ENCODE assay signal across 11 mouse cellular contexts in the genomic region with DNA sequence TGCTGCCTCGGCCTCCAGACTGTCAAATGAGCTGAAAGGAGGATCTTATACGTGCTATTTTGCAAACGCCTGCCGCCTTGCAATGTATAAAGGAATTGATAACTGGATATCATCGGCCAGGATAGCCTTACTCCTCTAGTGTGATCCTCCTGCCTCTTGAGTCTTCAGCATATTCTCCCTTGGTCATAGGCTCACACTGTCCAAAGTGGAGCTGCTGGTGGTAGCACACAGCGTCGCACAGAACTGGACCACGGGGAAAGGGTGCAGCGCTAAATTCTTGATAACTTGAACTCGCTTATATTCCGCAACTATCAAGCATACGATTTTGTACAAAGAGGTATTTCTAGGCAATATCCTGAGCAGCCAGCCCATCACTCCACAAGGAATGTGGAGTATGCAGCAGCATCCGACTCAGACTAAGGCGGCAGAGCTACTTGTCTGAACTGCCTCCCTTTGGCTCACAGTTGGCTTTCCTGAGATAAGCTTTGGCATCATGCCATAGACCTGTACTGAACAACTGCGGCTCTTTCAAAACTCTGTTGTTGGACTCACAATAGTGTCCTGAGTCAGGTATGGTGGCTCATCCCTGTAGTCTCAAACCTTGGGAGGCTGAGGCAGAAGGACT. TPM values are rescaled to one million over a fixed set of nuclear protein-coding genes. Genes with fewer than 3 reads are reported as not detected.
A peak's percentile ranks its signal among the peaks of the same experiment; 100 is the strongest.
DNase-seq lines count a peak whose midpoint lies in the region; ATAC-seq and TF ChIP-seq lines count a peak whose summit lies in the region.
"Had no signal": no experiment of that assay in that cellular context is flagged by ENCODE, and none has a peak within 500 bp of the region (broad histone marks: within the 10 kb centered on the region; RNA-seq: fewer than 3 reads in every experiment).

No protein-coding gene starts in this region.

- no peak for DNase-seq in heart, adult 8-10 months (ENCODE audit: low spot score)
- DNase-seq in midbrain, embryonic 10.5 days (ENCODE audit: low spot score) = no peak
- peak; percentile 58 for DNase-seq in heart, postnatal 0 days (ENCODE audit: low spot score)
- peak; percentile 16 for DNase-seq in midbrain, embryonic 14.5 days
- no peak for DNase-seq in left cerebral cortex, postnatal 10 days (ENCODE audit: extremely low spot score in 1 of 2, low spot score in 2 of 2)
- DNase-seq: cerebellum, adult 2 months; thymus, postnatal 14 days had no signal

- no peak for ATAC-seq in heart, embryonic 14.5 days (ENCODE audit: insufficient number of reproducible peaks, insufficient read depth, low FRiP score, low read depth)
- no peak for ATAC-seq in midbrain, embryonic 12.5 days (ENCODE audit: low FRiP score, low read depth)
- peak; percentile 53 for ATAC-seq in heart, postnatal 0 days (ENCODE audit: insufficient read depth, low read depth)
- ATAC-seq in midbrain, embryonic 14.5 days (ENCODE audit: low FRiP score, low TSS enrichment) = no peak; the same call in 1 of the 2 replicates

- no peak overlapping the region for H3K4me3 ChIP-seq in heart, embryonic 14.5 days (ENCODE audit: control insufficient read depth in 1 of 2, insufficient read depth in 1 of 2, low read depth in 1 of 2, low read length in 2 of 2)
- no peak overlapping the region for H3K4me3 ChIP-seq in midbrain, embryonic 12.5 days
- no peak overlapping the region for H3K4me3 ChIP-seq in midbrain, embryonic 10.5 days
- no peak overlapping the region for H3K4me3 ChIP-seq in heart, postnatal 0 days (ENCODE audit: low read depth, low read length)
- H3K4me3 ChIP-seq in midbrain, embryonic 14.5 days (replicated peaks; ENCODE audit: low read depth, low read length) = no peak overlapping the region
- H3K4me3 ChIP-seq: hindbrain, embryonic 15.5 days; megakaryocyte, embryonic 14.5 days had no signal

- intact Hi-C loops in left cerebral cortex, postnatal 10 days (cut with DNase I) = no loop called here

- peaks cover 11 to 16% of the 10 kb centered on the region in 2 experiments for H3K4me1 ChIP-seq in heart, embryonic 14.5 days (ENCODE audit: control insufficient read depth in 2 of 2, insufficient read depth in 2 of 2, low read length in 2 of 2)
- H3K4me1 ChIP-seq in midbrain, embryonic 12.5 days = peaks cover 7% of the 10 kb centered on the region
- H3K4me1 ChIP-seq in midbrain, embryonic 10.5 days = peaks cover 19% of the 10 kb centered on the region
- H3K4me1 ChIP-seq in heart, postnatal 0 days (ENCODE audit: control insufficient read depth, insufficient read depth) = peaks cover 7% of the 10 kb centered on the region; the same call in 1 of the 2 replicates
- H3K4me1 ChIP-seq in midbrain, embryonic 14.5 days (ENCODE audit: control insufficient read depth, insufficient read depth, low read length) = no peaks in the 10 kb centered on the region
- H3K4me1 ChIP-seq: hindbrain, embryonic 15.5 days; megakaryocyte, embryonic 14.5 days had no signal

- H3K4me2 ChIP-seq in heart, embryonic 14.5 days (ENCODE audit: low read length) = peak overlapping the region; percentile 37
- H3K4me2 ChIP-seq in midbrain, embryonic 12.5 days (replicated peaks) = 0 out of 2 replicates have a peak overlapping the region, but pooled peaks have one; percentile 17
- no peak overlapping the region for H3K4me2 ChIP-seq in heart, postnatal 0 days (ENCODE audit: low read depth, low read length)
- H3K4me2 ChIP-seq in midbrain, embryonic 14.5 days (ENCODE audit: low read length) = no peak overlapping the region

- H3K27ac ChIP-seq in heart, embryonic 14.5 days (replicated peaks in 1 of 2; ENCODE audit: control insufficient read depth in 1 of 2, insufficient read depth in 1 of 2, low read depth in 2 of 2, low read length in 2 of 2) = no peak overlapping the region
- no peak overlapping the region for H3K27ac ChIP-seq in midbrain, embryonic 12.5 days (replicated peaks)
- no peak overlapping the region for H3K27ac ChIP-seq in midbrain, embryonic 10.5 days (replicated peaks)
- H3K27ac ChIP-seq in heart, postnatal 0 days (ENCODE audit: low read depth) = no peak overlapping the region
- H3K27ac ChIP-seq in midbrain, embryonic 14.5 days (replicated peaks; ENCODE audit: low read depth, low read length) = no peak overlapping the region
- H3K27ac ChIP-seq: hindbrain, embryonic 15.5 days had no signal

- TF ChIP-seq CTCF in heart, postnatal 0 days (IDR thresholded peaks at IDR 0.05; ENCODE audit: low read depth) = no peak

- no peak overlapping the region for H3K9ac ChIP-seq in heart, embryonic 14.5 days (ENCODE audit: low read length)
- no peak overlapping the region for H3K9ac ChIP-seq in midbrain, embryonic 12.5 days (replicated peaks)
- H3K9ac ChIP-seq in heart, postnatal 0 days (replicated peaks; ENCODE audit: low read depth, low read length) = no peak overlapping the region
- H3K9ac ChIP-seq in midbrain, embryonic 14.5 days (replicated peaks; ENCODE audit: low read length) = no peak overlapping the region
- H3K9ac ChIP-seq: hindbrain, embryonic 15.5 days had no signal

- TF ChIP-seq EP300 in heart, postnatal 0 days (IDR thresholded peaks at IDR 0.05; ENCODE audit: low read depth) = no peak

- H3K27me3 ChIP-seq in heart, embryonic 14.5 days (ENCODE audit: control insufficient read depth, insufficient read depth, low read length) = no peaks in the 10 kb centered on the region
- H3K27me3 ChIP-seq in midbrain, embryonic 12.5 days = no peaks in the 10 kb centered on the region
- no peaks in the 10 kb centered on the region for H3K27me3 ChIP-seq in midbrain, embryonic 10.5 days (ENCODE audit: low read depth, poor library complexity, severe bottlenecking)
- no peaks in the 10 kb centered on the region for H3K27me3 ChIP-seq in heart, postnatal 0 days (ENCODE audit: control insufficient read depth, insufficient read depth, low read length)
- H3K27me3 ChIP-seq in midbrain, embryonic 14.5 days (ENCODE audit: control insufficient read depth, insufficient read depth, low read length) = no peaks in the 10 kb centered on the region
- H3K27me3 ChIP-seq: hindbrain, embryonic 15.5 days had no signal

- WGBS in heart, embryonic 14.5 days = 32% methylated on average over 15 of the region's 15 CpGs
- 86% methylated on average over 15 of the region's 15 CpGs for WGBS in midbrain, embryonic 12.5 days
- 88% methylated on average over 15 of the region's 15 CpGs for WGBS in midbrain, embryonic 10.5 days
- 41% methylated on average over 15 of the region's 15 CpGs for WGBS in heart, postnatal 0 days
- 87% methylated on average over 15 of the region's 15 CpGs for WGBS in midbrain, embryonic 14.5 days

- H3K9me3 ChIP-seq in heart, embryonic 14.5 days (ENCODE audit: control insufficient read depth, low read length) = no peaks in the 10 kb centered on the region
- no peaks in the 10 kb centered on the region for H3K9me3 ChIP-seq in midbrain, embryonic 12.5 days
- H3K9me3 ChIP-seq in midbrain, embryonic 10.5 days (replicated peaks) = 0 out of 2 replicates have a peak, but pooled peaks cover 4% of the 10 kb centered on the region
- H3K9me3 ChIP-seq in heart, postnatal 0 days (replicated peaks; ENCODE audit: control insufficient read depth, low read length) = 0 out of 2 replicates have a peak, but pooled peaks cover 3% of the 10 kb centered on the region
- H3K9me3 ChIP-seq in midbrain, embryonic 14.5 days (ENCODE audit: control insufficient read depth, low read length) = no peaks in the 10 kb centered on the region
- H3K9me3 ChIP-seq: hindbrain, embryonic 15.5 days had no signal

- no peaks in the 10 kb centered on the region for H3K36me3 ChIP-seq in heart, embryonic 14.5 days (ENCODE audit: control insufficient read depth, insufficient read depth, low read length)
- H3K36me3 ChIP-seq in midbrain, embryonic 12.5 days = no peaks in the 10 kb centered on the region
- H3K36me3 ChIP-seq in midbrain, embryonic 10.5 days = no peaks in the 10 kb centered on the region; the same call in 1 of the 2 replicates
- no peaks in the 10 kb centered on the region for H3K36me3 ChIP-seq in heart, postnatal 0 days (replicated peaks; ENCODE audit: control insufficient read depth, insufficient read depth, low read length)
- no peaks in the 10 kb centered on the region for H3K36me3 ChIP-seq in midbrain, embryonic 14.5 days (ENCODE audit: control insufficient read depth, insufficient read depth, low read length)
- H3K36me3 ChIP-seq: hindbrain, embryonic 15.5 days had no signal

RNA-seq across cellular contexts. Expression of a gene that starts 18.9 kb away (rescaled TPM):
- polyA plus RNA-seq in heart, embryonic 14.5 days (2014; fragmentation: Nextera tagmentation; extraction: Ambion mirVana) = 13.9 and 14.2 TPM in 2 replicates
- total RNA-seq in heart, adult 8-10 months (2022) = 1 to 10 TPM; 5.8 to 8.2 (median 7.0) TPM
- polyA plus RNA-seq in midbrain, embryonic 12.5 days (2016; fragmentation: Nextera tagmentation; extraction: Ambion mirVana) = 35.3 and 46.4 TPM in 2 replicates
- polyA plus RNA-seq in midbrain, embryonic 10.5 days (2016; fragmentation: Nextera tagmentation; extraction: Ambion mirVana) = 46.7 and 53.4 TPM in 2 replicates
- total RNA-seq in heart, postnatal 0 days (2014; rRNA removed; ENCODE audit: low replicate concordance) = 13.3 and 16.5 TPM in 2 replicates
- 11.6 TPM in 2 replicates for polyA plus RNA-seq in heart, postnatal 0 days (2015; fragmentation: Nextera tagmentation; extraction: Ambion mirVana)
- polyA plus RNA-seq in midbrain, embryonic 14.5 days (2014; fragmentation: Nextera tagmentation; extraction: Ambion mirVana) = 9.8 and 20.6 TPM in 2 replicates
- 10 to 100 TPM in 1 of 2 experiments, 1 to 10 TPM in 1; 9.8 to 11.0 TPM for total RNA-seq in left cerebral cortex, postnatal 10 days (2021)

Comparison
In these comparisons a context has a peak if more than half of its experiments do, and no peak if none do; other contexts are left out.
1. H3K4me2 ChIP-seq: peak in heart, embryonic 14.5 days (single experiment) and midbrain, embryonic 12.5 days (single experiment); none in heart, postnatal 0 days (single experiment) and midbrain, embryonic 14.5 days (single experiment).
2. DNase-seq: peak in heart, postnatal 0 days (single experiment) and midbrain, embryonic 14.5 days (single experiment); none in heart, adult 8-10 months (single experiment), midbrain, embryonic 10.5 days (single experiment) and left cerebral cortex, postnatal 10 days (0 of 2).